Comparison of ENCODE assay signal across 27 mouse cellular contexts in genomic region chr3:58713191-58713590, GRCm38 (mm10). TPM values are rescaled to one million over a fixed set of nuclear protein-coding genes. Genes with fewer than 3 reads are reported as not detected.
A peak's percentile ranks its signal among the peaks of the same experiment; 100 is the strongest.
DNase-seq lines count a peak whose midpoint lies in the region; ATAC-seq and TF ChIP-seq lines count a peak whose summit lies in the region.
"Had no signal": no experiment of that assay in that cellular context is flagged by ENCODE, and none has a peak within 500 bp of the region (broad histone marks: within the 10 kb centered on the region; RNA-seq: fewer than 3 reads in every experiment).

No protein-coding gene starts in this region.

- H3K4me2 ChIP-seq in intestine, embryonic 15.5 days (replicated peaks), result no peak overlapping the region
- H3K4me2 ChIP-seq in kidney, embryonic 14.5 days (replicated peaks; ENCODE audit: low read depth, low read length), result no peak overlapping the region
- H3K4me2 ChIP-seq: heart, embryonic 12.5 days; hindbrain, embryonic 13.5 days; kidney, embryonic 15.5 days; liver, embryonic 13.5 days; midbrain, embryonic 15.5 days; stomach, embryonic 15.5 days had no signal

- TF ChIP-seq CTCF in MEL (IDR thresholded peaks at IDR 0.05 in 2 of 3, conservative IDR thresholded peaks at IDR 0.05 in 1 of 3; ENCODE audit: control insufficient read depth in 1 of 3, insufficient read depth in 1 of 3, low read depth in 2 of 3, low read length in 3 of 3, poor library complexity in 1 of 3, severe bottlenecking in 1 of 3), result no peak
- no peak for TF ChIP-seq CTCF in left cerebral cortex, adult 2 months (IDR thresholded peaks at IDR 0.05)
- TF ChIP-seq CTCF in thymus, adult 2 months (IDR thresholded peaks at IDR 0.05; ENCODE audit: borderline replicate concordance, control insufficient read depth, extremely low read depth, insufficient read depth, low read length, poor library complexity), result no peak

- TF ChIP-seq EP300 in MEL (IDR thresholded peaks at IDR 0.05; ENCODE audit: low read depth in 1 of 2, low read length in 2 of 2), result no peak

- intact Hi-C loops in left cerebral cortex, adult 2 months (cut with DNase I), result no loop called here

- WGBS in intestine, embryonic 15.5 days, result 70% methylated on average over 4 of the region's 4 CpGs
- 94% methylated on average over 4 of the region's 4 CpGs for WGBS in thymus, adult 2 months
- whole genome bisulfite sequencing in kidney, embryonic 14.5 days, result 83% methylated on average over 4 of the region's 4 CpGs

- TF ChIP-seq POLR2A in MEL (IDR thresholded peaks at IDR 0.05; ENCODE audit: control insufficient read depth in 1 of 2, insufficient read depth in 1 of 2, low read depth in 1 of 2, low read length in 2 of 2, poor library complexity in 1 of 2), result no peak
- no peak for TF ChIP-seq POLR2A in thymus, adult 2 months (IDR thresholded peaks at IDR 0.05; ENCODE audit: control insufficient read depth, extremely low read depth, insufficient read depth, low read length, poor library complexity)

- peak overlapping the region; percentile 35 for H3K4me3 ChIP-seq in megakaryocyte, embryonic 14.5 days (replicated peaks)
- H3K4me3 ChIP-seq in MEL (ENCODE audit: control insufficient read depth in 1 of 2, insufficient read depth in 1 of 2, low read depth in 2 of 2, low read length in 2 of 2), result no peak overlapping the region
- no peak overlapping the region for H3K4me3 ChIP-seq in intestine, embryonic 15.5 days (replicated peaks)
- no peak overlapping the region for H3K4me3 ChIP-seq in left cerebral cortex, adult 2 months
- H3K4me3 ChIP-seq in thymus, adult 2 months (ENCODE audit: control insufficient read depth, insufficient read depth, low read length), result no peak overlapping the region
- H3K4me3 ChIP-seq in kidney, embryonic 14.5 days (ENCODE audit: low read length), result no peak overlapping the region
- H3K4me3 ChIP-seq: embryonic facial prominence, embryonic 10.5 days; forebrain, embryonic 10.5 days; heart, embryonic 12.5 days; hindbrain, embryonic 13.5 days; kidney, embryonic 15.5 days; liver, embryonic 13.5 days; midbrain, embryonic 15.5 days; stomach, embryonic 15.5 days had no signal

- no peak overlapping the region for H3K27ac ChIP-seq in MEL (ENCODE audit: control insufficient read depth, low read depth, low read length)
- H3K27ac ChIP-seq in intestine, embryonic 15.5 days, result no peak overlapping the region
- no peak overlapping the region for H3K27ac ChIP-seq in left cerebral cortex, adult 2 months
- no peak overlapping the region for H3K27ac ChIP-seq in thymus, adult 2 months (ENCODE audit: control insufficient read depth, insufficient read depth, low read length)
- no peak overlapping the region for H3K27ac ChIP-seq in kidney, embryonic 14.5 days (ENCODE audit: low read depth, low read length)
- H3K27ac ChIP-seq: embryonic facial prominence, embryonic 10.5 days; forebrain, embryonic 10.5 days; hindbrain, embryonic 13.5 days; kidney, embryonic 15.5 days; liver, embryonic 13.5 days; midbrain, embryonic 15.5 days; stomach, embryonic 15.5 days had no signal

- H3K9ac ChIP-seq in MEL (ENCODE audit: control insufficient read depth, low read depth, low read length, poor library complexity, severe bottlenecking), result no peak overlapping the region
- H3K9ac ChIP-seq in intestine, embryonic 15.5 days, result no peak overlapping the region
- H3K9ac ChIP-seq in kidney, embryonic 14.5 days (ENCODE audit: low read depth, low read length), result no peak overlapping the region
- H3K9ac ChIP-seq: heart, embryonic 12.5 days; hindbrain, embryonic 13.5 days; kidney, embryonic 15.5 days; liver, embryonic 13.5 days; midbrain, embryonic 15.5 days; stomach, embryonic 15.5 days had no signal

- no peak for TF ChIP-seq RAD21 in MEL (IDR thresholded peaks at IDR 0.05; ENCODE audit: low read depth, low read length)

- ATAC-seq in megakaryocyte, adult 5-6 weeks (ENCODE audit: poor library complexity, severe bottlenecking), result no peak
- peak; percentile 77 for ATAC-seq in intestine, embryonic 15.5 days
- no peak for ATAC-seq in kidney, embryonic 14.5 days (ENCODE audit: low FRiP score, low TSS enrichment)
- ATAC-seq: CD4-positive, CD25-positive, alpha-beta regulatory T cell, adult 4 months; forebrain, embryonic 16.5 days; midbrain, embryonic 15.5 days had no signal

- H3K9me3 ChIP-seq in megakaryocyte, embryonic 14.5 days, result peaks cover 40% of the 10 kb centered on the region
- H3K9me3 ChIP-seq in MEL (replicated peaks; ENCODE audit: insufficient read depth, low read length), result no peaks in the 10 kb centered on the region
- no peaks in the 10 kb centered on the region for H3K9me3 ChIP-seq in intestine, embryonic 15.5 days
- H3K9me3 ChIP-seq in kidney, embryonic 14.5 days (ENCODE audit: control insufficient read depth, low read length), result peaks cover 3% of the 10 kb centered on the region; the same call in 1 of the 2 replicates
- H3K9me3 ChIP-seq: hindbrain, embryonic 13.5 days; kidney, embryonic 15.5 days; liver, embryonic 13.5 days; midbrain, embryonic 15.5 days; stomach, embryonic 15.5 days had no signal

- H3K4me1 ChIP-seq in megakaryocyte, embryonic 14.5 days, result peaks cover 12% of the 10 kb centered on the region
- H3K4me1 ChIP-seq in MEL (ENCODE audit: control insufficient read depth in 1 of 2, insufficient read depth in 2 of 2, low read length in 2 of 2), result peaks cover 6 to 27% of the 10 kb centered on the region in 2 experiments; a peak in 3 of 4 replicates
- no peaks in the 10 kb centered on the region for H3K4me1 ChIP-seq in intestine, embryonic 15.5 days (replicated peaks)
- H3K4me1 ChIP-seq in thymus, adult 2 months (replicated peaks; ENCODE audit: control insufficient read depth, insufficient read depth, low read length), result no peaks in the 10 kb centered on the region
- H3K4me1 ChIP-seq in kidney, embryonic 14.5 days (ENCODE audit: control insufficient read depth, insufficient read depth, low read length), result no peaks in the 10 kb centered on the region
- H3K4me1 ChIP-seq: forebrain, embryonic 10.5 days; hindbrain, embryonic 13.5 days; kidney, embryonic 15.5 days; midbrain, embryonic 15.5 days; stomach, embryonic 15.5 days had no signal

- DNase-seq in MEL (ENCODE audit: low read depth, low spot score), result peak; percentile 12
- DNase-seq in left cerebral cortex, adult 2 months (ENCODE audit: extremely low spot score in 1 of 2, low spot score in 2 of 2), result no peak
- DNase-seq in thymus, adult 2 months, result no peak
- DNase-seq: adrenal gland, postnatal 25 days; cerebellum, adult 9-11 months; gastrocnemius, postnatal 36 days; kidney, postnatal 36 days; liver, embryonic 13.5 days; lung, adult 2 months; lung, postnatal 14 days; right cerebral cortex, adult 18-20 months; right cerebral cortex, postnatal 4 days; thymus, adult 18-20 months; thymus, postnatal 4 days had no signal

- no peaks in the 10 kb centered on the region for H3K79me2 ChIP-seq in MEL (ENCODE audit: control insufficient read depth, insufficient read depth, low read length, poor library complexity)

- H3K36me3 ChIP-seq in megakaryocyte, embryonic 14.5 days (replicated peaks; ENCODE audit: low read length), result no peaks in the 10 kb centered on the region
- H3K36me3 ChIP-seq in MEL (ENCODE audit: control insufficient read depth in 1 of 2, insufficient read depth in 2 of 2, low read length in 2 of 2), result peaks cover 0 to 29% of the 10 kb centered on the region in 2 experiments; a peak in 2 of 4 replicates
- no peaks in the 10 kb centered on the region for H3K36me3 ChIP-seq in intestine, embryonic 15.5 days
- H3K36me3 ChIP-seq in thymus, adult 2 months (ENCODE audit: control insufficient read depth, insufficient read depth, low read length), result no peaks in the 10 kb centered on the region
- H3K36me3 ChIP-seq in kidney, embryonic 14.5 days (ENCODE audit: control insufficient read depth, insufficient read depth, low read length), result no peaks in the 10 kb centered on the region
- H3K36me3 ChIP-seq: embryonic facial prominence, embryonic 10.5 days; forebrain, embryonic 10.5 days; heart, embryonic 12.5 days; hindbrain, embryonic 13.5 days; kidney, embryonic 15.5 days; liver, embryonic 13.5 days; midbrain, embryonic 15.5 days; stomach, embryonic 15.5 days had no signal

- peaks cover 3% of the 10 kb centered on the region for H3K27me3 ChIP-seq in megakaryocyte, embryonic 14.5 days (replicated peaks)
- H3K27me3 ChIP-seq in MEL (ENCODE audit: control insufficient read depth in 1 of 2, insufficient read depth in 2 of 2, low read length in 2 of 2), result no peaks in the 10 kb centered on the region; a peak in 1 of 4 replicates
- H3K27me3 ChIP-seq in intestine, embryonic 15.5 days (replicated peaks), result no peaks in the 10 kb centered on the region
- H3K27me3 ChIP-seq in thymus, adult 2 months (ENCODE audit: control insufficient read depth, insufficient read depth, low read length), result no peaks in the 10 kb centered on the region
- H3K27me3 ChIP-seq in kidney, embryonic 14.5 days (ENCODE audit: control insufficient read depth, insufficient read depth, low read length), result no peaks in the 10 kb centered on the region
- H3K27me3 ChIP-seq: heart, embryonic 12.5 days; hindbrain, embryonic 13.5 days; kidney, embryonic 15.5 days; liver, embryonic 13.5 days; midbrain, embryonic 15.5 days; stomach, embryonic 15.5 days had no signal

TF ChIP-seq in MEL, 35 proteins besides CTCF, POLR2A, EP300 and RAD21:
- no peak for TF ChIP-seq BHLHE40 (IDR thresholded peaks at IDR 0.05; ENCODE audit: borderline replicate concordance, low read depth, low read length)
- TF ChIP-seq ZC3H11A (IDR thresholded peaks at IDR 0.05; ENCODE audit: low read depth, low read length), result no peak
- no peak for TF ChIP-seq ZNF384 (IDR thresholded peaks at IDR 0.05; ENCODE audit: low read depth, low read length)
- no peak for TF ChIP-seq USF1 (IDR thresholded peaks at IDR 0.05; ENCODE audit: low read depth, low read length)
- TF ChIP-seq MAZ (IDR thresholded peaks at IDR 0.05; ENCODE audit: low read depth, low read length), result no peak
- no peak for TF ChIP-seq ZMIZ1 (IDR thresholded peaks at IDR 0.05; ENCODE audit: low read depth, low read length)

RNA-seq across cellular contexts. Expression of gene Siah2, which starts 21.0 kb away (rescaled TPM):
- polyA plus RNA-seq in megakaryocyte, embryonic 14.5 days (2012; ENCODE audit: insufficient read depth, low replicate concordance), result 28.3 and 77.4 TPM in 2 replicates
- total RNA-seq in megakaryocyte, adult 5-6 weeks (2015), result 30.1 and 33.6 TPM in 2 replicates
- 20.1 and 24.1 TPM in 2 replicates for total RNA-seq in megakaryocyte, adult 5-6 weeks (2017)
- 17.6 and 20.4 TPM in 2 replicates for total RNA-seq in MEL (2012; rRNA removed)
- 10 to 100 TPM; 22.5 to 58.1 TPM for polyA plus RNA-seq in MEL (2012; ENCODE audit: insufficient read depth in 1 of 2, insufficient read length in 2 of 2, low read depth in 1 of 2, low replicate concordance in 2 of 2, missing spikeins in 1 of 2)
- polyA plus RNA-seq in intestine, embryonic 15.5 days (2015; fragmentation: Nextera tagmentation; extraction: Ambion mirVana), result 4.7 and 5.7 TPM in 2 replicates
- 10 to 100 TPM; 17.2 to 22.0 TPM for total RNA-seq in left cerebral cortex, adult 2 months (2021)
- 19.4 and 29.1 TPM in 2 replicates for polyA plus RNA-seq in thymus, adult 2 months (2012; rRNA removed)
- 4.6 and 5.5 TPM in 2 replicates for polyA plus RNA-seq in kidney, embryonic 14.5 days (2014; fragmentation: Nextera tagmentation; extraction: Ambion mirVana)
